Mouse (Mus musculus): ENCODE data around the gene Bend6.

DNA sequence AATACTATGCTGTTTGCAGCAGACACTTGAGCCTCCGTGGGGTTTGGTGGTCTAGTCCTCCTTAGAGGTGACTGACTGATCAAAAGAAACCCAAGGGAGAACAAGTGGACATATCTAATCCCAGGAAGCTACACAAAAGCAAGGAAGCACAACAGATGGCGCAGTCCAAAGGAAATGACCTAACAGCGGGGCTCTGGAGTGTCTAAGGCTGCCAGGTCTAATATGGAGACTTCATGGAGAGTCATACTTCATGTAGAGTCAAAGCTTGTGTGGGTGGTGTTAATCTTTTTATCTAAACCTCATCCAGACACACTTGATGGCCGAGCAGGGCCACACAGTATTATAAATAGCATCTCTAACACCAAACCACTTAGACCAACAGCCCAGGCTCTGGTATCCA lies 10.9 kb downstream of the Bend6 start:
- TF ChIP-seq HCFC1 (IDR thresholded peaks at IDR 0.05; ENCODE audit: borderline replicate concordance, insufficient read depth, low read length) (no peak), MAFK (IDR thresholded peaks at IDR 0.05; ENCODE audit: insufficient read depth, low read depth, low read length) (no peak), ZC3H11A (IDR thresholded peaks at IDR 0.05; ENCODE audit: borderline replicate concordance, low read depth, low read length) (no peak)

Measured in ES-E14 (cell line).